Mouse (Mus musculus): ENCODE results near the gene Camta1. TPM values are rescaled to one million over a fixed set of nuclear protein-coding genes. Genes with fewer than 3 reads are reported as not detected.

The Camta1 gene
- polyA plus RNA-seq, 1 experiment, result 26.3 TPM

DNA sequence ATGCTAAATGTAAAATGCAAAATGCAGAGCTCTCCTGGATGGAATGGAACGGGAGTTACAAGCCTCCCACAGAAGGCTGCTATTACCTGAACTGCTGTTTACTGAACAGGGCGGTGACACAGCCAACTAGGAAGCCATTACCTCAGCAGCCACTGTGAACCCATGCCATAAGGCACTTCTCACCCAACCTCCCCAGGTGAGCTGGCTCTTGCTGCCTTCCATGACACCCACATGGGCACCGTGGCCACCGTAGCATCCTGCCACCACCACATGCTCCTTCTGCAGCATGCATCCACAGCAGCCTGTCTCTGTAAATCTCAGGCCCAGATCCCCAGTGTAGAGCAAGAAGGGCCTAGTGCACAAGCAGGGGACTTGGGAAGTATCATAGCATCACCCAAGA is 438.8 kb downstream of the Camta1 start:
- no peak overlapping the region for H3K27ac ChIP-seq (ENCODE audit: insufficient read depth, low read depth, low read length)
- H3K4me3 ChIP-seq (ENCODE audit: insufficient read depth, low read length), result no peak overlapping the region
- H3K4me1 ChIP-seq (ENCODE audit: control insufficient read depth, insufficient read depth, low read length), result no peaks in the 10 kb centered on the region
- no peak for TF ChIP-seq CTCF (IDR thresholded peaks at IDR 0.05; ENCODE audit: low read depth, low read length)
- no peak for TF ChIP-seq POLR2A (IDR thresholded peaks at IDR 0.05; ENCODE audit: borderline replicate concordance, low read depth, low read length)

DNA sequence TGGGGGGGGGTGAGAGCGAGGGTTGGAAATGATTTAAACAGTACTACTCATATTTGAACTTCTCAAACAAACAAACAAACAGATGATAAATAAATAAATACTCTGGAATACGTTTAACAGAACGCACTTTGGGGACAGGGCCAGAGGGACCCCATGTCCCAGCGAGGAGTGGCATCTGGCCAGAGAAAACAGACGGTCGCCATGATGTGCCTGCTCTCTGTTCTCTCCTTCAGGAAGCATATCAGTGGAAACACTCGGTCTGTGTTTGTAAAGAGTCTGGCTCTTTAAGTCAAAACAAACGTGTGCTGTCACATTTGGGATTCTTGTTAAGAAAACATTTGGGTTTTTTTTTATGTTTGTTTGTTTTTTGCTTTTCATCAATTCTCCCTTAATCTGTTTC is 439.3 kb downstream of the Camta1 start:
- no peak overlapping the region for H3K27ac ChIP-seq (ENCODE audit: insufficient read depth, low read depth, low read length)
- TF ChIP-seq POLR2A (IDR thresholded peaks at IDR 0.05; ENCODE audit: borderline replicate concordance, low read depth, low read length) (no peak), CTCF (IDR thresholded peaks at IDR 0.05; ENCODE audit: low read depth, low read length) (no peak)
- H3K4me1 ChIP-seq (ENCODE audit: control insufficient read depth, insufficient read depth, low read length), result no peaks in the 10 kb centered on the region

DNA sequence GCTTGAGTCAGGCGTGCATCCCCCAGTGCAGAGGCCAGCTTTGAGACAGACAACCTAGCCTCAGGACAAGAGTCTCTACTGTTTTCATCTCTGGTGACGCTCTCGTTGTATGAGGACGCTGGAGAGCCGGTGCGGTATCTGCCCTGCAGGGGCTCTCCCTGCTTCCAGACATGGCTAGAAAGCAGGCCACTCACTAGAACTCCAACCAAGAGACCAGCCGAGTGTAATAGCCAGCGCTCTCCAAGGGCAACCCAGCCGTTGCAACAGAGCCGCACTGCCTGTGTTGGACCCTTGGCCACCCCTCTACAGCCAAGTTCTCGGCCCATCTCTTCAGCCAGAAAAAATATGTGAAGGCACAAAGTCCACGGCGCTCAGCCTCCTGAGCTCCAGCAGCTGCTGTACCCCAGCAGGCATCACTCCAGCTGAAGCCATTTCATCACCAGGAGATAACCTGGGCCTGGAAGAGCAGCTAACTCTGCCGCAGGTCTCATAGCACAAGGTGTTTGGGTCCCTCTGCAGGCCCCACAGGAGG is 443.3 kb downstream of the Camta1 start:
- no peaks in the 10 kb centered on the region for H3K4me1 ChIP-seq (ENCODE audit: control insufficient read depth, insufficient read depth, low read length)
- no peak overlapping the region for H3K4me3 ChIP-seq (ENCODE audit: insufficient read depth, low read length)
- no peak overlapping the region for H3K27ac ChIP-seq (ENCODE audit: insufficient read depth, low read depth, low read length)

More for the DNA sequence above, 439.3 kb downstream of the Camta1 start:
- H3K4me3 ChIP-seq (ENCODE audit: insufficient read depth, low read length), result no peak overlapping the region

DNA sequence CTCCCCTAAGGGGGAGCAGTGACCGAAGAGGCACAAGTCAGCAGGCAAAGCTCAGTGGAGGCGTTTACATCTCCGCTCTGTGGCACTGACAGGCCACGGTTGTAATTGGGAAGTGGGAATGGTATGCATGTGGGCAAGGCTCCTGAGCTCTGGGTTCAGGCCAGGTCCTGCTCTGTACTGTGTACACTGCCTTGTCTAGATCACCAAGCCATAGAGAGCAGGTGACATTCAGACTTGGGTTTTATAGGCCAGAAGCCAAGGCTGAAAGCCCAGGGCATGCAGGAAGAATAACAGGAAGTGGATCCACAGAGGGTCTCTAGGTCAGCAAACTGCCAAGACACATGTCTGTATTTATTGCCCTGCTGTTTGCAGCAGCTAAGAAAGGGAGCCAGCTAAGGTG is 445.9 kb downstream of the Camta1 start:
- Histone ChIP-seq H3K27ac (ENCODE audit: insufficient read depth, low read depth, low read length) (no peak overlapping the region), H3K4me1 (ENCODE audit: control insufficient read depth, insufficient read depth, low read length) (no peaks in the 10 kb centered on the region), H3K4me3 (ENCODE audit: insufficient read depth, low read length) (no peak overlapping the region)
- TF ChIP-seq CTCF (IDR thresholded peaks at IDR 0.05; ENCODE audit: low read depth, low read length), result no peak
- TF ChIP-seq POLR2A (IDR thresholded peaks at IDR 0.05; ENCODE audit: borderline replicate concordance, low read depth, low read length), result no peak

More for the DNA sequence above, 443.3 kb downstream of the Camta1 start:
- TF ChIP-seq POLR2A (IDR thresholded peaks at IDR 0.05; ENCODE audit: borderline replicate concordance, low read depth, low read length), result no peak
- no peak for TF ChIP-seq CTCF (IDR thresholded peaks at IDR 0.05; ENCODE audit: low read depth, low read length)

DNA sequence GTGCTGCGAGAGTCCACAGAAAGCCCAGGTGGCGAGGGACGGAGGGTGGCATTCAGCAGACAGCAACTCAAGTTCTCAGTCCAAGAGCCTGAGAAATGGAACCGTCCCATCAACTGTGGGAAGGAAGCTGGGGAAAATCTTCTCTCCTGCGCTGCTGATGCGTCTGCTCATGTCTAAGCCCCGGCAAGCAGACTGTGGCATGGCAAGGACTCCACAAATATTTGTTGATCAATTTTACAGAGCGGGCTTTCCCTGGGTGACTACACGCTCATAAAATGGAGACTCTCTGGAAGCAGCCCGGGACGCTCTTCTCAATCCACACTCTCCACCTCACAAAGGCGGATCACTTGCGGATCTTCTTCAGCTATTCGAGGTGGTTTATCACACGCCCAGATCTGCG is 446.3 kb downstream of the Camta1 start:
- TF ChIP-seq POLR2A (IDR thresholded peaks at IDR 0.05; ENCODE audit: borderline replicate concordance, low read depth, low read length), result no peak
- no peak for TF ChIP-seq CTCF (IDR thresholded peaks at IDR 0.05; ENCODE audit: low read depth, low read length)
- Histone ChIP-seq H3K4me1 (ENCODE audit: control insufficient read depth, insufficient read depth, low read length) (no peaks in the 10 kb centered on the region), H3K27ac (ENCODE audit: insufficient read depth, low read depth, low read length) (no peak overlapping the region), H3K4me3 (ENCODE audit: insufficient read depth, low read length) (no peak overlapping the region)

DNA sequence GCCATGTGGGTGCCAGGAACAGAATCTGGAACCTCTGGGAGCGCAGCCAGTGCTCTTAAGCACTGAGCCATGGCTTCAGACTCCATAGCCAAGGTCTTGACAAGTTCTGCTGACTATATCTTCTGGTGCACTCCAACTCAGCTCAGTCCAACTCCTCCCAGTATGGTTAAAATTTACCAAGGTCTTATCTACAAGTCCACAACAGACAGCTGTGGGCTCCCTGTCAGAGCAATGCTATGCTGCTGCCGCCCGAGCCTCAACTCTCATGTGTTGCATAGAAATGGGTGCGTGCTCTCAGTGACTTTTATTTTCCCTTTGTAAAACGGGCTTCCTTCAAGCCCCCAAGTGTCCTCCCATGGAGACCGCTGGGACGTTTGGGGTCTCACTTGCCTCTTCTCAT is 446.7 kb downstream of the Camta1 start:
- Histone ChIP-seq H3K4me1 (ENCODE audit: control insufficient read depth, insufficient read depth, low read length) (no peaks in the 10 kb centered on the region), H3K4me3 (ENCODE audit: insufficient read depth, low read length) (no peak overlapping the region), H3K27ac (ENCODE audit: insufficient read depth, low read depth, low read length) (no peak overlapping the region)
- no peak for TF ChIP-seq POLR2A (IDR thresholded peaks at IDR 0.05; ENCODE audit: borderline replicate concordance, low read depth, low read length)
- no peak for TF ChIP-seq CTCF (IDR thresholded peaks at IDR 0.05; ENCODE audit: low read depth, low read length)

DNA sequence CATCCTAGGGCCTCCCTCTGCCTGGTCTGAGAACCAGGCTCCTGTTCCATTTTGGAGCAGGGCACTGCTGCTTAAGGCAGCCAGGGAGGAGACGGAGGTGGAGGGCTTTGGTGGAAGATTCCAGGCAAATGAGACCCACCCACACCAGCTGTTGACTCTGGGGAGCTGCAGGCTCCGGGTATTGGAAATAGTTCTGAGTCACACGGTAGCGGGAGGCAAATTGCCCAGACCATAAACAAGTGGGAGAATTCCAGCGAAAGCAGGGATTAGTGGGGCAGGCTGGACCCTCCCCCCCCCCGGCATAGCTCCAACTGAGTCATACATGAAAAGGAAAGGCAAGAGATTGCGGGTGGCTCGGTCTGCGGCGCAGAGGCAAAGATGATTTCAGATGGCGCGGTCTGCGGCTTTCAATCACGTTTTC is 450.0 kb downstream of the Camta1 start:
- TF ChIP-seq POLR2A (IDR thresholded peaks at IDR 0.05; ENCODE audit: borderline replicate concordance, low read depth, low read length), result no peak
- no peak for TF ChIP-seq CTCF (IDR thresholded peaks at IDR 0.05; ENCODE audit: low read depth, low read length)
- Histone ChIP-seq H3K27ac (ENCODE audit: insufficient read depth, low read depth, low read length) (no peak overlapping the region), H3K4me1 (ENCODE audit: control insufficient read depth, insufficient read depth, low read length) (no peaks in the 10 kb centered on the region), H3K4me3 (ENCODE audit: insufficient read depth, low read length) (no peak overlapping the region)

DNA sequence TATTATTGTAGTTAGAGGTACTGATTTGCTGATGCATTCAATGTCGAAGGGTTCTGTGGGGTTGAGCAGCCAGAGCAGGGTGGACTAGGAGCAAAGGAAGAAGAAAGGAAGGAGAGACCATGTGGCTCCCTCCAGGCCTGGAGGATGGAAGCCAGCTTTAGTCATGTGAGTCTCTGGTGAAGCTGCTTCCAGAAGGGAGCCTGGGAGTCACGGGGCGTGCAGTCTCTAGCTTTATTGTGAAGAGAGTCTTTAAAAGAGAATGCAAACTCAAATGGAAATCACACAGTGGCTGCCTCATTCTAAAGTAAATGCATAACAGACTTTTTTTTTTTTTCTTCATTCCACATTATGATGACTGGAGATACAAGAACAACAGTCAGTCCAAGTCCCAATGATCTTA is 450.7 kb downstream of the Camta1 start:
- Histone ChIP-seq H3K4me3 (ENCODE audit: insufficient read depth, low read length) (no peak overlapping the region), H3K4me1 (ENCODE audit: control insufficient read depth, insufficient read depth, low read length) (no peaks in the 10 kb centered on the region), H3K27ac (ENCODE audit: insufficient read depth, low read depth, low read length) (no peak overlapping the region)
- no peak for TF ChIP-seq CTCF (IDR thresholded peaks at IDR 0.05; ENCODE audit: low read depth, low read length)
- no peak for TF ChIP-seq POLR2A (IDR thresholded peaks at IDR 0.05; ENCODE audit: borderline replicate concordance, low read depth, low read length)

DNA sequence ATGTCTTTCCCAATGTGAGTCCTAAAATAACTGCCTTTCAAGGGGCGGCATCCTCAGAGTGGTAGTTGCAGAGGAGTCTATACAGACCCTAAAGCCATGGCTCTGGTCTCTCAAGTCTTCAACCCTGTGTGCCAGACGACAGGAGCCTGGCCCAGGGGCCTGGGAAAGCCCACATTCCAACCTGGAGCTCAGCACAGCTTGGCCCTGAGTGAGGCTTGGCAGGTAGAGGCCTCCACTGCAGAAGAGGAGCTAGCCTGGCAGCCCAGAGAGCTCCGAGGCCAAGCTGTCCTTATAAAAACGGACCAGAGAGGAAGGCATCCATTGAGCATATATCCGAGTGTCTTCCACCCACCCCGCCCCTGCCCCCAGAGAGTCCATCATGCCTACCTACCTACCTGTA is 452.4 kb downstream of the Camta1 start:
- H3K4me3 ChIP-seq (ENCODE audit: insufficient read depth, low read length), result no peak overlapping the region
- no peak overlapping the region for H3K27ac ChIP-seq (ENCODE audit: insufficient read depth, low read depth, low read length)
- no peaks in the 10 kb centered on the region for H3K4me1 ChIP-seq (ENCODE audit: control insufficient read depth, insufficient read depth, low read length)
- no peak for TF ChIP-seq CTCF (IDR thresholded peaks at IDR 0.05; ENCODE audit: low read depth, low read length)
- no peak for TF ChIP-seq POLR2A (IDR thresholded peaks at IDR 0.05; ENCODE audit: borderline replicate concordance, low read depth, low read length)

DNA sequence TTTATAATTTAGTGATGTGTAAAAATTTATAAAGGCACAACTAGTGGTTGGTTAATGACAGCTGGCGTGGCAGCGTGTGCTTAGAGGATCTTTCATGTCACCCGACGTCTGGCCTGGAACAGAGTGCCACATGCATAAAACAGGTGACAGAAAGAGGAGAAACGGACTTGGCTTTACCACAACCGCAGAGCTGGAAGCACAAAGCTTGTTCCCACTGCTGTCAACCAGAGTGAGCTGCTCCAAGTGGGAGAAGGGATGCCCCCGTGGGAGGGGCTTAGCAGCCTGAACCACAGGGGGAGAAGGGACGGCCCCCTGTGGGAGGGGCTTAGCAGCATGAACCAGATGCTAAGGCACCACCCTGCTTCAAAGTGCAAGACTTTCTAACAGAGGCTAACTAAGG is 452.9 kb downstream of the Camta1 start:
- no peak for TF ChIP-seq CTCF (IDR thresholded peaks at IDR 0.05; ENCODE audit: low read depth, low read length)
- TF ChIP-seq POLR2A (IDR thresholded peaks at IDR 0.05; ENCODE audit: borderline replicate concordance, low read depth, low read length), result no peak
- H3K4me1 ChIP-seq (ENCODE audit: control insufficient read depth, insufficient read depth, low read length), result no peaks in the 10 kb centered on the region
- no peak overlapping the region for H3K27ac ChIP-seq (ENCODE audit: insufficient read depth, low read depth, low read length)
- no peak overlapping the region for H3K4me3 ChIP-seq (ENCODE audit: insufficient read depth, low read length)

DNA sequence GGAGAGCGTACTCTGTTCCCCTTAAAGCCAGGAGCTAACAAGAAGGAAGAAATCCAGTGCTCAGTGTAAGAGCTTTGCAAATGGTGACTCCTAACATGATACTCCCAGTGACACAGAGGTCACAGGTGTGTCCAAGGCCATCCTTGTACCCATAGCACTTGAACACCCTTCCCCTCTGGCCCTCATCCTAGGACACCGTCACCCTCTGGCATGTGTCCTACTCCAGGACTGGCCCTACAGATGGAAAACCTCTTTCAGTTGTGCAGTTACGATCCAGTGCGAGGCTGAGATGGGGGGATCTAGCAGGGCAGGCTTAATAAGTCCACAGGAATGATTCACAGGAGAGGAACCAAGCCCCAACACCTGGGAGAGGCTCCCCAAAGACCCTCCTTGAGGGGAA is 453.4 kb downstream of the Camta1 start:
- no peak overlapping the region for H3K4me3 ChIP-seq (ENCODE audit: insufficient read depth, low read length)
- H3K27ac ChIP-seq (ENCODE audit: insufficient read depth, low read depth, low read length), result no peak overlapping the region
- H3K4me1 ChIP-seq (ENCODE audit: control insufficient read depth, insufficient read depth, low read length), result no peaks in the 10 kb centered on the region
- no peak for TF ChIP-seq POLR2A (IDR thresholded peaks at IDR 0.05; ENCODE audit: borderline replicate concordance, low read depth, low read length)
- no peak for TF ChIP-seq CTCF (IDR thresholded peaks at IDR 0.05; ENCODE audit: low read depth, low read length)

Data from bone marrow macrophage, adult 2 months (primary cell).